Mouse (Mus musculus): ENCODE measurements at regions not wholly inside any gene's neighbourhood (a gene's known extent, or its start where the extent isn't known, plus 50 kb on each side); places are given as distances from the start of the nearest gene placed in this dataset.
A peak's percentile ranks its signal among the peaks of the same experiment; 100 is the strongest.
"Not testable (repeated sequence)": the region's sequence is repeated elsewhere in the genome, so short reads cannot be mapped to it uniquely, and the experiment has no call there.

GRCm38 (mm10) chr15:93094202-93095135 lies 180.5 kb downstream of the Gxylt1 start:
- DNase-seq, result no peak

GRCm38 (mm10) chr15:93091396-93091795 lies 183.6 kb downstream of the Gxylt1 start:
- DNase-seq, result no peak

GRCm38 (mm10) chr15:93089347-93089746 lies 185.6 kb downstream of the Gxylt1 start:
- DNase-seq, result peak; percentile 81

GRCm38 (mm10) chr15:93084967-93085617 lies 189.9 kb downstream of the Gxylt1 start:
- DNase-seq, result no peak

GRCm38 (mm10) chr15:93074070-93074469 lies 200.9 kb downstream of the Gxylt1 start:
- DNase-seq, result peak; percentile 10

GRCm38 (mm10) chr15:93062213-93063131 lies 212.5 kb downstream of the Gxylt1 start:
- DNase-seq, result no peak

GRCm38 (mm10) chr15:93053471-93053870 lies 221.5 kb downstream of the Gxylt1 start:
- DNase-seq, result no peak

- no peak for DNase-seq
These were observed 247.8 kb downstream of the Gxylt1 start for GRCm38 (mm10) chr15:93027185-93027584.

- no peak for DNase-seq
These were observed 248.4 kb downstream of the Gxylt1 start for GRCm38 (mm10) chr15:93026456-93027078.

- DNase-seq, result no peak
These were observed 249.2 kb downstream of the Gxylt1 start for GRCm38 (mm10) chr15:93025791-93026190.

- no peak for DNase-seq
These were observed 250.8 kb downstream of the Gxylt1 start for GRCm38 (mm10) chr15:93024171-93024570.

- no peak for DNase-seq
These were observed 263.8 kb downstream of the Gxylt1 start for GRCm38 (mm10) chr15:93011166-93011565.

- DNase-seq, result no peak
These were observed 264.4 kb downstream of the Gxylt1 start for GRCm38 (mm10) chr15:93010629-93011028.

- no peak for DNase-seq
These were observed 269.2 kb downstream of the Gxylt1 start for GRCm38 (mm10) chr15:93005751-93006231.

- DNase-seq, result not testable (repeated sequence)
These were observed 269.8 kb downstream of the Gxylt1 start for GRCm38 (mm10) chr15:93005186-93005585.

- DNase-seq, result no peak
These were observed 270.4 kb downstream of the Gxylt1 start for GRCm38 (mm10) chr15:93004551-93004950.

- no peak for DNase-seq
These were observed 271.7 kb downstream of the Gxylt1 start for GRCm38 (mm10) chr15:93003233-93003632.

- DNase-seq, result no peak
These were observed 272.7 kb downstream of the Gxylt1 start for GRCm38 (mm10) chr15:93002002-93002904.

- no peak for DNase-seq
These were observed 273.5 kb downstream of the Gxylt1 start for GRCm38 (mm10) chr15:93001346-93002001.

GRCm38 (mm10) chr15:93000121-93000520 lies 274.9 kb downstream of the Gxylt1 start:
- no peak for DNase-seq

- no peak for DNase-seq
These were observed 277.0 kb downstream of the Gxylt1 start for GRCm38 (mm10) chr15:92997933-92998332.
